Mouse (Mus musculus): ENCODE measurements around the gene Gstm3.
"Not testable (repeated sequence)": the region's sequence is repeated elsewhere in the genome, so short reads cannot be mapped to it uniquely, and the experiment has no call there.

The Gstm3 gene

GRCm38 (mm10) chr3:107968724-107969395 lies at the start of gene Gstm3:
Gene Gstm3, minus strand, starts transcription at chr3:107969283.
- peak; percentile 41 for DNase-seq (ENCODE audit: low read depth, low spot score)

- DNase-seq (ENCODE audit: low read depth, low spot score): no peak
These were observed 49.2 kb upstream of the Gstm3 start for GRCm38 (mm10) chr3:108018190-108018820.

GRCm38 (mm10) chr3:108017473-108018189 lies 48.5 kb upstream of the Gstm3 start, which contains the start of gene Gstm1:
Gene Gstm1, minus strand, starts transcription at chr3:108017973.
- DNase-seq (ENCODE audit: low read depth, low spot score): peak; percentile 98

DNA sequence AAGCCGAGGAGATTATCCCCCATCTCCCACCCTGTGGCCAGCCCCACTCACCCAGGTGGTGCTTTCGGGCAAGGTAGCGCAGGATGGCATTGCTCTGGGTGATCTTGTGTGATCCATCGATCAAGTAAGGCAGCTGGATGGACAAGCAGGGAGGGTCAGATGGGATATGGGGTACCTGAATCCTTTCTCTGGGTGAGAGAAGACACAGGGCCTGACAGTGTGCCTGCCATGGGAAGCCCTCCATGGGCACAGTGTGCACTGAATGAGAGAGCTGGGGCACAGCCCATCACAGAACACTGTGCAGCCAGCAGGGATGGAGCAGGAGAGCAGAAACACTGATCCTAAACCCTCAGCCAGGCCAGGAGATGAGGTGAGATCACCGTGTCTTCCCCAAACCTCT lies 47.4 kb upstream of the Gstm3 start:
- not testable (repeated sequence) for DNase-seq (ENCODE audit: low read depth, low spot score)

DNA sequence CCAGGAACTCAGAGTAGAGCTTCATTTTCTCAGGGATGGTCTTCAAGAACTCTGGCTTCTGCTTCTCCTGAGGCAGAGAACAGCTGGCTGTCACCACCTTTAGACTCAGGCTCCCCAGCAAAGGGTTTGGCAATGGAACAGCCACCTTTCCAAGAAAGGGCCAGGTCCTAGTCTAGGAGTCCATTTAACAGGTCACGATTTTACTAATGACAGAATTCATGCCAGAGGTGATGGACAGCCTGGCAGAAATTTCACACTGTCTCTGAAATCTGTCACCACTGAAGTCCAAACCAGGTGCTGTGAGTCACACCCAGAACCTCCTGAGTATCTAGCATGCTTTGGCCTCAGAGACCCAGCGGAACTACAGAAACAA lies 45.9 kb upstream of the Gstm3 start:
- DNase-seq (ENCODE audit: low read depth, low spot score): no peak

DNA sequence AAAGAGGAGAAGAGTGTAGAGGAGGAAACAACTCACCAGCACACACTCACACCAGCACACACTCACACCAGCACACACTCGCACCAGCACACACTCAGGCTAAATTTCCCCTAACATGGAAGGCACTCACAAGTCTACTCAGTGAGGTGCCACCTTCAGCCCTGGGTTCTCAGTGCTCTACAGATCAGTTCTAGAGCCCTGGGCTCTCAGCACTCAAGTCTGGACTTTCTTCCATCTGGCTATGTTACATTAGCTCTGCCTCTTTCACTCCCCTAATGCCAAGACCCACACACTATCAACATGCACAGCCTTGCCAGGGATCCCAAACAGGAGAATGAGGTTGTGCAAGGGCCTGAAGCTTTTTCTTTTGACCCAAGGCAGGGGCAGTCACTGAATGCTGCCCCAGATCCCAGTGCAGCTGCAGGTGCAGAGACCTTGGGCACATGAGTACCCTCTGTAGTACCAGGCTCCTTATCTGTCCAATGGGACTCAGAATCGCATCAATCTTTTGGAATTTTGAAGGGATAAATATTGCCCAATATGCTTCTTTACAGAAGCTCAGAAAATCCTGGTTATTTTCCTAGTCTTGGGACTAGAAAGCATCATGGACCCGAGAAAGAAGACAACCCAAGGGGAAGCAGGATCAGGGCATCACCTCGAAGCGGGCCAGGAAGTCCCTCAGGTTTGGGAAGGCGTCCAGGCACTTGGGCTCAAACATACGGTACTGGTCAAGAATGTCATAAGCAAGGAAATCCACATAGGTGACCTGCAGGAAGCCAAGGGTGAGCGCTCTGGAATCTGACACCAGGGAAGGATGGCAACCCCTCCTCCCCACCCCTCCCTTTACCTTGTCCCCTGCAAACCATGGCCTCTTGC lies 45.3 kb upstream of the Gstm3 start:
- no peak for DNase-seq (ENCODE audit: low read depth, low spot score)

DNA sequence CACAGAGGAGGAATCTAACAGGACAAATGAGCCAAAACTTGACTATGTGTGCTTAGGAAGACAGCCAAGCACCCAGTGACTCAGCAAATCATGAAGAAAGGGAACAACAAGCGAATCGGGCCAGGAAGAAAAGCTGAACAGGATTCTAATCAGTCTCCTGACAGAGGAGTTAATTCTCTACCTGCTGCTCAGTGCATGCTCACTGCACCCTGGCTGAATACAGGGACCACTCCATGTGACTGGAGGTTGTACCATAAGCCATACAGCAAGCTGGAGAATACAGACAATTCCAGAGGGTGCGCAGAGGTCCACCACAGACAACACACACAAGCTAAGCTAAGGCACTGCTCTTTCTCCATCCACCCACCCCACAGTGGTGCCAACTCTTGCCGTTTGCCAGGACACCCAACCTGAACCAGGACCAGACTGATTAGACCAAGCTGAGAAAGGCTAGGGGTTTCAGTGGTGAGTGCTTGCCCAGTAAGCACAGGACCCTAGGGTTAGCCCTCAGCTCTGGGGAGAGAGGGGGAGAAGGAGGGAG lies 44.3 kb upstream of the Gstm3 start:
- DNase-seq (ENCODE audit: low read depth, low spot score): no peak

GRCm38 (mm10) chr3:108011558-108011957 lies 42.5 kb upstream of the Gstm3 start:
- DNase-seq (ENCODE audit: low read depth, low spot score): no peak

GRCm38 (mm10) chr3:108010286-108010685 lies 41.2 kb upstream of the Gstm3 start:
- DNase-seq (ENCODE audit: low read depth, low spot score): no peak

- no peak for DNase-seq (ENCODE audit: low read depth, low spot score)
These were observed 32.9 kb upstream of the Gstm3 start for GRCm38 (mm10) chr3:108002021-108002420.

GRCm38 (mm10) chr3:107999491-107999890 lies 30.4 kb upstream of the Gstm3 start:
- DNase-seq (ENCODE audit: low read depth, low spot score): no peak

GRCm38 (mm10) chr3:107998591-107998990 lies 29.5 kb upstream of the Gstm3 start:
- DNase-seq (ENCODE audit: low read depth, low spot score): no peak

DNA sequence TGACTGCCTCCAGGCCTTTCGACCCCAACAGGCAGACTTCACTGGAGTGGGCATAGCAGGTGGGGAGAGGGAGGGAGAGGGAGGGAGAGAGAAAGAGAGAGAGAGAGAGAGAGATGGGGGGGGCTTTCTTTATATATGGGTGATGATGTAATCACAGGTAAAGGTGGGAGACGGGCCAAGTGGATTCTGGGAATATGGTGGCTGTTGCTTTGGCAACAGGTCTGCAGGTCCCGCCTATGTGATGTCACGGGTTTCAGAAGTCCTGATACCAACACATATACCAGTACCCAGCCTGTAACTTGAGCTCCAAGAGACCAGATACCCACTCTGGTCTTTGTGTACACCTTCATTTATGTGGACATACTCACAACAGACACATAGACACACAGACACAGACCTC lies 27.5 kb upstream of the Gstm3 start:
- peak; percentile 57 for DNase-seq (ENCODE audit: low read depth, low spot score)

DNA sequence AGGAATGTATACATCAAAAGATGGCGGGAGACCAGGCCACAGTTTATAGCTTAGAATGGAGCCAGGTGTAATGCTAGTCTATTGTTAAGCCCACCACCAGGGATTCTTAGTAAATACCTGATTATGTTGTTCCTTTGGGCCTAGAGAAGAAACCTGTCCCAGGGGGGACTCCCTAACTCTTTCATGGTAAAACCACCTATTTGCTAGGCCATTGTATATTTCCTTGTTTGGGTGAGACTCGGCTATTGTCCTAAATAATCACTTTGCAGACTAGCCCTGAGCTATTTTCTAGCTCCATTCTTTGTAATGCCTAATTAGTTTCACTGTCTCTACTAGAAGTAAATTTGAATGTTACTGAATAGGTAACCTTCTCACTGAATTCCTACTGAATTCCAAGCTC lies 26.9 kb upstream of the Gstm3 start:
- peak; percentile 79 for DNase-seq (ENCODE audit: low read depth, low spot score)

DNA sequence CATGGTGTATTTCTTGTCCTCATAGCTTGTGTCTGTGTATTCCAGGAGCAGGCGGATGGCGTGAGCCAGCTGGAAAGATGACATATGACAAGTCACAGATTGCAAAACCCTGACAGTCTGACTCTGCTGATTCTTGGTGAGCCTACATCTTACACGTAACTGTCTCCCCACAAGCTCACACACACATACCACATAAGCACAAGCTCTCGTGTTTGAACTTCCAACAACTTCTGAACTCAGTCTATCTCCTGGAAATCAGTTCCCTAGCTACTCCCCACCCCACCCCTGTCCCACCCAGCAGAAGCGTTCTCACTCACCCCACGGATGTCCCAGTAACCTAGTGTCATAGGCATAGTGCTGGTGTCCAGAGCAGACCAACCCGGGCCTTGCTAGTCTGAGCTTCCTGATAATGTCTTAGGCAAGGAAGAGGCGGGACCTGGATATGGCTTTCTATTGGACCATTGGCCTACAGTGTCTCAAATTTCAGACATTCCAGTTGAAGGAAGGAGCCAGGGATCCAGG lies 17.0 kb upstream of the Gstm3 start, which contains the start of gene Gstm2:
TSS of gene Gstm2 (minus strand) at position 413 of the 522 bp plus-strand sequence.
- DNase-seq (ENCODE audit: low read depth, low spot score): peak; percentile 34

GRCm38 (mm10) chr3:107985141-107985540 lies 16.1 kb upstream of the Gstm3 start:
- DNase-seq (ENCODE audit: low read depth, low spot score): not testable (repeated sequence)

- no peak for DNase-seq (ENCODE audit: low read depth, low spot score)
These were observed 15.4 kb upstream of the Gstm3 start for GRCm38 (mm10) chr3:107984471-107984870.

- no peak for DNase-seq (ENCODE audit: low read depth, low spot score)
These were observed 14.7 kb upstream of the Gstm3 start for GRCm38 (mm10) chr3:107983771-107984170.

GRCm38 (mm10) chr3:107982726-107983125 lies 13.6 kb upstream of the Gstm3 start:
- DNase-seq (ENCODE audit: low read depth, low spot score): no peak

GRCm38 (mm10) chr3:107981261-107981660 lies 12.2 kb upstream of the Gstm3 start:
- peak; percentile 30 for DNase-seq (ENCODE audit: low read depth, low spot score)

GRCm38 (mm10) chr3:107977691-107978090 lies 8.6 kb upstream of the Gstm3 start:
- DNase-seq (ENCODE audit: low read depth, low spot score): no peak
